In genomic region chr9:21320619-21321512, GRCm38 (mm10) we compare ENCODE assay signal across 8 mouse cellular contexts. TPM values are rescaled to one million over a fixed set of nuclear protein-coding genes. Genes with fewer than 3 reads are reported as not detected.
DNase-seq lines count a peak whose midpoint lies in the region; ATAC-seq lines count a peak whose summit lies in the region.

Slc44a2 (plus strand) TSS chr9:21320698.

- 0 out of 2 replicates have a peak within 1 kb of the TSS, but pooled peaks have one; percentile 10 for H3K27ac ChIP-seq in intestine, embryonic 15.5 days

- peaks cover 15% of the 10 kb centered on the region for H3K4me1 ChIP-seq in intestine, embryonic 15.5 days (replicated peaks)

- DNase-seq in adrenal gland, adult 2 months, result peak; percentile 94
- DNase-seq in embryo, embryonic 11 days, result peak; percentile 95
- peak; percentile 82 to 83 for DNase-seq in gastrocnemius, postnatal 36 days
- DNase-seq in left cerebral cortex, postnatal 25 days (ENCODE audit: low spot score in 2 of 2), result peak; percentile 74 to 80
- peak; percentile 85 for DNase-seq in mesoderm, embryonic 11.5 days (ENCODE audit: low read depth, low spot score)
- DNase-seq in right cerebral cortex, postnatal 25 days, result peak; percentile 87
- DNase-seq in urinary bladder, postnatal 36 days (ENCODE audit: low spot score in 2 of 2), result peak; percentile 82 to 84

- peak within 1 kb of the TSS; percentile 65 for H3K4me3 ChIP-seq in intestine, embryonic 15.5 days (replicated peaks)

- 2% methylated on average over 52 of the region's 52 CpGs for WGBS in intestine, embryonic 15.5 days

- H3K4me2 ChIP-seq in intestine, embryonic 15.5 days (replicated peaks), result peak within 1 kb of the TSS; percentile 85

- no peaks in the 10 kb centered on the region for H3K27me3 ChIP-seq in intestine, embryonic 15.5 days (replicated peaks)

- H3K9ac ChIP-seq in intestine, embryonic 15.5 days, result peak within 1 kb of the TSS; percentile 77

- H3K36me3 ChIP-seq in intestine, embryonic 15.5 days, result no peaks in the 10 kb centered on the region

- intact Hi-C loops in gastrocnemius, postnatal 36 days (cut with DNase I), result no loop called here
- intact Hi-C loops in left cerebral cortex, postnatal 25 days (cut with DNase I), result no loop called here

- peak; percentile 98 for ATAC-seq in intestine, embryonic 15.5 days

- H3K9me3 ChIP-seq in intestine, embryonic 15.5 days, result no peaks in the 10 kb centered on the region

RNA-seq across cellular contexts. Expression of gene Slc44a2, which starts in this region (rescaled TPM):
- 10 to 100 TPM; 30.9 to 56.0 TPM for total RNA-seq in adrenal gland, adult 2 months (2021)
- 27.1 and 27.2 TPM in 2 replicates for polyA plus RNA-seq in adrenal gland, adult 2 months (2012; rRNA removed)
- total RNA-seq in gastrocnemius, postnatal 36 days (2021), result 100 to 1,000 TPM; 135 to 148 TPM
- 48.1 and 52.0 TPM in 2 replicates for polyA plus RNA-seq in intestine, embryonic 15.5 days (2015; fragmentation: Nextera tagmentation; extraction: Ambion mirVana)
- total RNA-seq in left cerebral cortex, postnatal 25 days (2021), result 10 to 100 TPM; 43.9 to 51.4 TPM

Comparison
In these comparisons a context has a peak if more than half of its experiments do, and no peak if none do; other contexts are left out.
1. Peak in every context shown above with its lines: DNase-seq, ATAC-seq, H3K4me3 ChIP-seq and H3K27ac ChIP-seq.